Mouse (Mus musculus): Measurements from ENCODE around the gene Psma1.

Psma1 gene

GRCm38 (mm10) chr7:114276005-114276752 is at the start of gene Psma1:
Gene Psma1 (minus strand): TSS chr7:114276118.
- in situ Hi-C loops (cut with MboI; ENCODE audit: unreplicated experiment in 2 of 2): loop anchor here (5.0 to 10.0 kb wide), 4 partner anchors 216 to 491 kb away; partner anchors contain the start of gene Calca (in 2 of the 2)

GRCm38 (mm10) chr7:114323527-114323926 is 47.6 kb upstream of the Psma1 start:
- in situ Hi-C loops (cut with MboI; ENCODE audit: unreplicated experiment in 2 of 2): no loop called here

DNA sequence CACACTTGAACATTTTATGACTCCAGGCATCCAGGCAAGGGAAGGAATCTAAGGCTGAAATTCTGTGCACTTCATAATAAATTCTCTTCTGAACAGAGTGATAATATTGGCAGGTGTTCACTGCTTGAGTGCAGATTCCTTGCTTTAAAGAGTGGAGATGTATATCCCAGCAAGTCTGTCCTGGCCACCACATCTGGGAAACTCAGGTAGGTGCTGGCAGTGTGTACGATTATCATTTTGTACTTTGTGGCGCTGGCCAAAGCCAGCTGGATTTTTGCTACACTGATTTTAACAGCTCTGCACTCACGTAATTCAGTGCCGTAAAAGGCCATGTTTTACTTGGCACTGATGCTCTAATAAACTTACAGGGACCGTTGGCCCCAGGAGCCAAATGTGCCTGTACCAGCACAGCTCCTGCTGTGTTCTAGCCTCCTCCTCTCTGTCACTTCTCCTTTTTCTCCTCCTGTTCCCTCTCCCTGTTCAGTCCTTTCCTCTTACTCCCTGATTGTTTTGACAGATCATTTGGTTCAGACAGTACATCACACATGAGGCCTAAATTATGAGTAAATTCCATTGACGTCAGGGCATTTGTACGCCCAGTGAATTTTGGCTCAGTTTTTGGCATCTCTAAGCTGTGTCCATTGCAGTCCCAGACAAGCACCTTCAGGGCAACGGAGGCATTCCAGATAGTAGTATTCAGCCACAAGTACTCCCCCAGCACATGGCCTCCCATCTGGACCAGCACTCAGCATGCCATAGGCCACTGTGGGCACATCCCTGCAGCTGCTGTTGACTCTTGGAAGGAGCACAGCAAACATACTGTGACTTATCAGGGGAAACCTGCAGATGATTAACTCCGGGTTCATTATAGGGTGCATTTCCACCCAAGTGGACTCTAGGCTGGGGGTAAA is 46.9 kb upstream of the Psma1 start:
- in situ Hi-C loops (cut with MboI; ENCODE audit: unreplicated experiment in 2 of 2): no loop called here

- in situ Hi-C loops (cut with MboI; ENCODE audit: unreplicated experiment in 2 of 2): no loop called here
These were observed 45.9 kb upstream of the Psma1 start for GRCm38 (mm10) chr7:114321694-114322372.

GRCm38 (mm10) chr7:114317896-114318295 is 42.0 kb upstream of the Psma1 start:
- in situ Hi-C loops (cut with MboI; ENCODE audit: unreplicated experiment in 2 of 2): loop anchor here (5.0 kb wide), 1 partner anchor 36 kb away; no protein-coding TSS in a partner anchor

- in situ Hi-C loops (cut with MboI; ENCODE audit: unreplicated experiment in 2 of 2): loop anchor here (5.0 kb wide), 1 partner anchor 35 kb away; no protein-coding TSS in a partner anchor
These were observed 41.5 kb upstream of the Psma1 start for GRCm38 (mm10) chr7:114317389-114317792.

- in situ Hi-C loops (cut with MboI; ENCODE audit: unreplicated experiment in 2 of 2): loop anchor here (5.0 kb wide), 1 partner anchor 34 kb away; no protein-coding TSS in a partner anchor
These were observed 40.5 kb upstream of the Psma1 start for GRCm38 (mm10) chr7:114316361-114316871.

DNA sequence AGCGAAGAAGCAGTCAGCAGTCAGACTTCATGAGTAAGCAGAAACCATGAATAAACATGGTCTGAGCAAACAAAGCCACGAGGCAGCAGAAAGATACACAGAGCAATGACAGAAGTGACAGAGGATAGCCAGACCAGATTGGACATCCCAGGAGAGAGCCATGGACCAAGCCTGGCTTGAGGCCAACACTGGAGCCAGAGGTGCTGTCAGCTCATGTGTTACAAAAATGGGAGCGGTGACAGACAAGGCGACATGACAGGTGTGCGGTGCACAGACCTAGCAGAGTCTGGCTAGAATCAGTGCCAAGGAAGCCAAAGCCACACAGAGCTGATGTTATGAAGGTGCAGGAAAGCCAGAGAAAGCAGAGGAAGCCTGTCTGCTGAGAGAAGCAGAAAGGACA is 35.3 kb upstream of the Psma1 start:
- in situ Hi-C loops (cut with MboI; ENCODE audit: unreplicated experiment in 2 of 2): no loop called here

GRCm38 (mm10) chr7:114309020-114309419 is 33.1 kb upstream of the Psma1 start:
- in situ Hi-C loops (cut with MboI; ENCODE audit: unreplicated experiment in 2 of 2): no loop called here

GRCm38 (mm10) chr7:114301293-114301782 is 25.4 kb upstream of the Psma1 start:
- in situ Hi-C loops (cut with MboI; ENCODE audit: unreplicated experiment in 2 of 2): no loop called here

- in situ Hi-C loops (cut with MboI; ENCODE audit: unreplicated experiment in 2 of 2): no loop called here
These were observed 24.9 kb upstream of the Psma1 start for GRCm38 (mm10) chr7:114300782-114301181.

DNA sequence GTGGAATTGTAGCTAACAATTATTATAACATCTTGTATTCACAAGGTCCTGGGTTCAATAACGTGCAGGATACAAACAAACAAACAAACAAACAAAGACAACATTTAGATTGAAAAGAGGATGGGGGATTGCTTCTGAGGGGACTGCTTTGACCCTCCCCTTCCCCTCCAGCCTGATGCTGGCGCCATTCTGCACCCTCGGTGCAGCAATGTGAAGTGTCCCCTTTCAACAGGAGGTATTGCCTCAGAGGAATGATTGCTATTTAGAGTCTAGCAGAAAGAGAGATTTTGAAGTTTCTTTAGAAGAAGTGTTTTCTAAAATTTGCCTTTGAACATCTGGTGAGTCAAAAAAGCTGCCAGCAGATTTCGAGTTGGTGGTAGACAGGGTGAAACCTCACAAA is 23.3 kb upstream of the Psma1 start:
- in situ Hi-C loops (cut with MboI; ENCODE audit: unreplicated experiment in 2 of 2): no loop called here

DNA sequence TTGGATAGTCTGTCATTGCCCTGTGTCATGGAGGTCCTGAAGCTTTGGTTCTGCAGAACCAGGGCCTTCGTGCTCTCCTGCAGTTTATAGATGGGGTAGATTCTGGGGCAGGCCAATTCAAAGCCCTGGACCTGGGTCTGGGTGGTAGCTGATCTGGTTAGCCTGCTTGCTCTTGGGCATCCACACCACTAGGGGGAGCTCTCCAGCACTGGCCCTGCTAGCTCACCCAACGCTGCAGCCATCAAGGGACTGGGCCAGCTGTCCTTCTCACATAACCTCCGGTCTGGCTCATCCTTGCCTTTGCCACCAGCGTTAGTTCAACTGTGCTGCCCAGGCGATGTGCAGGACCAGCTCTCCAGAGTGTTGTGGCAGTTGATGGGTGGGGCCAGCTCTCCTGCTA is 18.8 kb upstream of the Psma1 start:
- in situ Hi-C loops (cut with MboI; ENCODE audit: unreplicated experiment in 2 of 2): no loop called here

GRCm38 (mm10) chr7:114293903-114294302 is 18.0 kb upstream of the Psma1 start:
- in situ Hi-C loops (cut with MboI; ENCODE audit: unreplicated experiment in 2 of 2): no loop called here

DNA sequence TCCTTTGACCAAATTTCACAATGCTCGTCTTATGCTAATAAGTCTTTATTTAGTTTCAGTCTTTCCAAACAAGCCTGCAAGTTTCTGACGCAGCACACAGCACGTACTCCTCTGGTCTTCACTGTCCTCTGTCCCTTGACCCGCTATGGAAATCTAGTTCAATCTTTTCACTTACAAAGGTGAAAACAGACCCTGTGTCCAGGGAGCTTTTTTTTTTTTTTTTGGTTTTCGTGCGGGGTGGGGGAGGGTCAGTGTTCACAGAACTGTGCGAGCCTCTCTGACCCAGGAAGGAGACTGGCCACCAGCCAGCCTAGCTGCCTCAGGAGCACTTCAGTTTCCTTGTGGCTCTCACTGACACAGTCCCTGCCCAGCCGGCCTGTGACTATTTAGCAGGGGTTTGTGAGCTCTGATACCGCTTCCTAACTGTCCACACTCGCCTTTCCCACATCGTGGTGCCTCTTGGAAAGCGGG is 16.6 kb upstream of the Psma1 start:
- in situ Hi-C loops (cut with MboI; ENCODE audit: unreplicated experiment in 2 of 2): no loop called here

DNA sequence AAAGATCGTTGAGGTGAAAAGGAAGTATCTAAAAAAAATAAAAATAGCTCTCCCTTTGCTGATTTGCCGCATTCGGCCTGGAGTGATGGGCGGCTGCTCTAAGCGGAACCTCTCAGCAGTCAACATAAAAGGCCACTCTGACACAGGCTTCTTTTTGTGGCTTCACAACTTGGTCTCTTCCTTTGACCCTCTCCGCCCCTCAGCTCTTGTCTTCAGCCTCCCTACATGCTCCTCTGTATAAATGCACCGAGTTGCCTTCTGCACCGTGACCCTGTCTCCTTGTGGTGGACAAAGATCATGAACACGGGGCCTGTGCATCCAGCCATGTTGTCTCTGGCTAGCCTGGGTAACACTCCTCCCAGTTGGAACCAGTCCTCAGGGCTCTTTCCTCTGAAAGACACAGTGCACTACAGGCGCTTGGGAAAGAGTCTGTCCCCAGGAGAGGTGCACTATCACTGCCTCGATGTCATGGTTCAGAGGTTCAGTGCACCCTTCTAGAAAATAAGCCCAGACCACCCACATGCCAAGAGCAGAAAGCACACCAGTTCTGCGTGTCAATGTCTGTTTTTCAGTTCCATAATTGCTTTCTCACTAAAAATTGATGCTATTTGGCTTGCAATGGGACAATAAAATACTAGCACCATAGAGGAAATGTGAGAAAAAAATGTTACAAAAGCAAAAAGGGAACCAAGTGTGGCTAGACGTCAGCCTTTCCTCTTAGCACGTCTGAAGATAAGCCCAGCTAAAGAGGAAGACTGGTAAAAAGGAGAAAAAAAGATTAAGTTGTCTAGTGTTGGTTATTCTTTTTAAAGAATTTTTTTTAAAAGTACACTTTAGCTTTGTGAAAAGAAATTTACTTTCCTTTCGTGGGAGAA is 15.8 kb upstream of the Psma1 start:
- in situ Hi-C loops (cut with MboI; ENCODE audit: unreplicated experiment in 2 of 2): no loop called here

DNA sequence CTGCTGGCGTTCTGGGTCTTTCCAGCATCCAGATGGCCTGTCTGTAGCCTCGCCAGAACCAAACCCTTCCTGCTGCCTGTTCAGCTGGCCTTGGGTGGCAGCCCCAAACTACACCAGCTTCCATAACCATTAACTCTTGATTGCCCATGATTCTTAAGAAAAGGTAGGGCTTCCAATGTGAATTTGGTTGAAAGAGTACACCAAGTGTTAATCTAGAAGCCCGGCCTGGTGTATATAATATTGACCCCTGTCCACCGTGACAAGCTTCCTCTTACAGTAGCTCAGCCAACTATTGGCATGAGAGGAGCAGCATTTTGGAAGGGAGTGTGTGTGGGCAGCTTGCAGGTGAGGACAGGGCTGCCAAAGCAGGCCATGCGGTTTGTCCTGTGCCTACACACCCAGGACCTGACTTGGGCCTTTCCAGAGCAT is 14.2 kb upstream of the Psma1 start:
- in situ Hi-C loops (cut with MboI; ENCODE audit: unreplicated experiment in 2 of 2): no loop called here

GRCm38 (mm10) chr7:114284296-114284910 is 8.5 kb upstream of the Psma1 start:
- in situ Hi-C loops (cut with MboI; ENCODE audit: unreplicated experiment in 2 of 2): loop anchor here (5.0 kb wide), 4 partner anchors 33 to 208 kb away; partner anchors contain the start of gene Pde3b (in 1 of the 2)

DNA sequence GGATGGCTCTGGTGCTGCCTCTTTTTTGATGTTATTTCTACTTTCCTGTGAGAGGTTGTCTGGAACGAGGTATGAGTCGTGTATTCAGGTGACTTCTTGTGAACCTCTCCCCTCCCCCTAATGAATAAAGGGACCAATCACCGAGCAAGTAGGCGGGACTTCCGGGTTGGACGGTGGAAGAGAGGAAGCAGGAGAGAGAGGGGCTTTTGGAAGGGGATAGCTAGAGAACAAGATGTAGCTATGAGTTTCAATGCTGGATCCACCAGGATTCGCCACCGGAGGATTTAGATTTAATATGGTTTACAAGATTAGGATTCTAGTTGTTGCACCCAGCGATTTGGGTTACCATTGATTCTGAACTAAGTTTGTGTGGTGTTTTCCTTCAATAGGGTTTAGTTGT is 7.1 kb upstream of the Psma1 start:
- in situ Hi-C loops (cut with MboI; ENCODE audit: unreplicated experiment in 2 of 2): loop anchor here (5.0 kb wide), 4 partner anchors 34 to 209 kb away; partner anchors contain the start of gene Pde3b (in 1 of the 2)
